Mouse (Mus musculus): ENCODE data around the gene Thbs2.

DNA sequence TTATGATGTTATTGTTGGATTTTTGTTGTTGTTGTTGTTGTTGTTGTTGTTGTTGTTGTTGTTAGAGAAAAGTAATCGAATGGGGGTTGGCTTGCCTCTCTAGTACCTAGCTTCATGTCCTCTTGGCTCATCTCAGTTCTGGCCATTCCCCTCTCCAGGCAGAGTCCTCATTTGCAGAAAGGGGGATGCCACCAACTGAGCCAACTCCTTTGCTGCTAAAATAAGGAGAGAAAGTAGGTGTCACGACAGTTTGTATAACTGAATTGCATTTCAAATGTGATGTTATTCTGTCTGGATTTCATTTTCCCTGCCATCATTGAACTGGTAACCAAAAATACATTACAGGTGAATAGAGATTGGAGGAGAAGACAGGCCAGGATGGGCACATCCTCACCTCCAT is 35.9 kb downstream of the Thbs2 start:
- TF ChIP-seq CTCF (IDR thresholded peaks at IDR 0.05; ENCODE audit: control insufficient read depth, insufficient read depth, insufficient replicate concordance, low read depth, low read length): no peak
- no peak for TF ChIP-seq POLR2A (IDR thresholded peaks at IDR 0.05; ENCODE audit: control insufficient read depth, low read depth, low read length)

Data from testis, adult 2 months (tissue).